ENCODE assay signal across 23 mouse cellular contexts in the genomic region with DNA sequence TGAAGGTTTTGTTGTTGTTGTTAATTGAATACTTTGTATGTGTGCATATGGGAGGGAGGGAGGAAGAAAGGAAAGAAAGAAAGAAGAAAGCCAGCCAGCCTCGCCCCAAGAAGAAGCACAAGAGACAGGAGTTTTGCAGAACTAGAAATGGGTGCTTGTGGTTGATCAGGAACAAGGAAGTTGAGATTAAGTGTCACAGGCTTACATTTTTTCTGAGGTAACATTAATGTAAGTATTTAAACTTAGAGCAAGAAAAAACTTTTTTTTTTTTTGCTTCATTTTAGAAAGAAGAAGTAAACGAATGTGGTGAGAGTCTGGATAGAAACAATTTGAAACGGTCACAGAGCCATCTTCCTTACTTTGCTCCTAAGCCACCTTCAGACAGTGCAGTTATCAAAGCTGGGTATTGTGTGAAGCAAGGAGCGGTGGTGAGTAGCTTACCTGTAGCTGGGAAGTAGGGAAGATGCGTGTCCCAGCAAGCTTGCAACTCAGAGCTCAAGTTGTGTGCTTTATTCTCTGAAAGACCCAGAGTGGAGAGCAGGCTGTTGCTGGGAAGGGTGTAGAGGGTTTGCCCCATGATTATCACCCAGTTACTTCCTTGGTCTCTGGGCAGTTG. TPM values are rescaled to one million over a fixed set of nuclear protein-coding genes. Genes with fewer than 3 reads are reported as not detected.
DNase-seq lines count a peak whose midpoint lies in the region; ATAC-seq and TF ChIP-seq lines count a peak whose summit lies in the region.
"Had no signal": no experiment of that assay in that cellular context is flagged by ENCODE, and none has a peak within 500 bp of the region (broad histone marks: within the 10 kb centered on the region; RNA-seq: fewer than 3 reads in every experiment).

No protein-coding gene starts in this region.

- ATAC-seq in liver, postnatal 0 days = no peak
- no peak for ATAC-seq in liver, embryonic 12.5 days
- no peak for ATAC-seq in stomach, embryonic 15.5 days (ENCODE audit: insufficient read depth, low FRiP score, low read depth)
- ATAC-seq: forebrain, embryonic 16.5 days had no signal

- 53% methylated on average over 5 of the region's 5 CpGs for WGBS in liver, postnatal 0 days (ENCODE audit: insufficient replicate concordance)
- WGBS in liver, embryonic 12.5 days (ENCODE audit: insufficient replicate concordance) = 62% methylated on average over 5 of the region's 5 CpGs
- 24% methylated on average over 5 of the region's 5 CpGs for WGBS in bone marrow, adult 2 months
- WGBS in macrophage (ENCODE audit: missing documents) = 25% methylated on average over 5 of the region's 5 CpGs
- WGBS in stomach, embryonic 15.5 days = 80% methylated on average over 5 of the region's 5 CpGs

- no peak overlapping the region for H3K9ac ChIP-seq in liver, postnatal 0 days (replicated peaks)
- H3K9ac ChIP-seq in liver, embryonic 12.5 days = no peak overlapping the region
- H3K9ac ChIP-seq in stomach, embryonic 15.5 days = no peak overlapping the region
- H3K9ac ChIP-seq: hindbrain, embryonic 13.5 days had no signal

- H3K9me3 ChIP-seq in liver, postnatal 0 days (ENCODE audit: low read length) = no peaks in the 10 kb centered on the region
- H3K9me3 ChIP-seq in liver, embryonic 12.5 days (replicated peaks) = no peaks in the 10 kb centered on the region
- no peaks in the 10 kb centered on the region for H3K9me3 ChIP-seq in stomach, embryonic 15.5 days
- H3K9me3 ChIP-seq: forebrain, embryonic 10.5 days; hindbrain, embryonic 13.5 days had no signal

- H3K4me1 ChIP-seq in liver, postnatal 0 days (ENCODE audit: insufficient read depth) = no peaks in the 10 kb centered on the region
- H3K4me1 ChIP-seq in liver, embryonic 12.5 days = no peaks in the 10 kb centered on the region
- peaks cover 2% of the 10 kb centered on the region; the same call in 1 of the 2 replicates for H3K4me1 ChIP-seq in bone marrow, adult 2 months (ENCODE audit: control insufficient read depth, insufficient read depth, low read length)
- no peaks in the 10 kb centered on the region for H3K4me1 ChIP-seq in stomach, embryonic 15.5 days
- H3K4me1 ChIP-seq: hindbrain, embryonic 13.5 days had no signal

- TF ChIP-seq POLR2A in bone marrow, adult 2 months (IDR thresholded peaks at IDR 0.05; ENCODE audit: borderline replicate concordance, control insufficient read depth, low read depth, low read length) = no peak

- no peak overlapping the region for H3K4me3 ChIP-seq in liver, postnatal 0 days (ENCODE audit: low read depth, low read length)
- H3K4me3 ChIP-seq in liver, embryonic 12.5 days = no peak overlapping the region
- no peak overlapping the region for H3K4me3 ChIP-seq in bone marrow, adult 2 months (replicated peaks; ENCODE audit: control insufficient read depth, low read depth, low read length)
- no peak overlapping the region; the same call in 1 of the 2 replicates for H3K4me3 ChIP-seq in macrophage (ENCODE audit: inconsistent target)
- no peak overlapping the region for H3K4me3 ChIP-seq in stomach, embryonic 15.5 days (replicated peaks)
- H3K4me3 ChIP-seq: forebrain, embryonic 10.5 days; heart, adult 2 months; hindbrain, embryonic 13.5 days had no signal

- H3K27me3 ChIP-seq in liver, postnatal 0 days (ENCODE audit: insufficient read depth, low read length) = no peaks in the 10 kb centered on the region
- no peaks in the 10 kb centered on the region for H3K27me3 ChIP-seq in liver, embryonic 12.5 days (replicated peaks)
- no peaks in the 10 kb centered on the region for H3K27me3 ChIP-seq in stomach, embryonic 15.5 days (replicated peaks)
- H3K27me3 ChIP-seq: hindbrain, embryonic 13.5 days had no signal

- DNase-seq in liver, postnatal 0 days = no peak
- no peak for DNase-seq in cerebellum, adult 9-10 months
- no peak for DNase-seq in adrenal gland, adult 18-20 months (ENCODE audit: low spot score in 2 of 2)
- DNase-seq in testis, postnatal 14 days (ENCODE audit: low spot score) = no peak
- DNase-seq: adrenal gland, adult 8-10 months; cerebellum, adult 9-11 months; gastrocnemius, postnatal 14 days; heart, adult 2 months; kidney, adult 11 months; lung, adult 18-20 months; lung, postnatal 14 days; right cerebral cortex, postnatal 14 days; spleen, adult 18-20 months; thymus, postnatal 14 days had no signal

- no peak for TF ChIP-seq CTCF in liver, postnatal 0 days (IDR thresholded peaks at IDR 0.05; ENCODE audit: low read depth)
- no peak for TF ChIP-seq CTCF in bone marrow, adult 2 months (IDR thresholded peaks at IDR 0.05; ENCODE audit: control insufficient read depth, insufficient read depth, low read length)

- peaks cover 11% of the 10 kb centered on the region; the same call in 1 of the 2 replicates for H3K79me2 ChIP-seq in macrophage (ENCODE audit: inconsistent target)

- H3K27ac ChIP-seq in liver, postnatal 0 days (ENCODE audit: low read depth) = peak overlapping the region; percentile 60; the same call in 1 of the 2 replicates
- no peak overlapping the region for H3K27ac ChIP-seq in liver, embryonic 12.5 days
- H3K27ac ChIP-seq in bone marrow, adult 2 months (ENCODE audit: control insufficient read depth, insufficient read depth, low read depth, low read length, poor library complexity) = peak overlapping the region; percentile 65
- H3K27ac ChIP-seq in macrophage = peak overlapping the region; percentile 85
- peak overlapping the region; percentile 16; the same call in 1 of the 2 replicates for H3K27ac ChIP-seq in stomach, embryonic 15.5 days
- H3K27ac ChIP-seq: forebrain, embryonic 10.5 days; heart, adult 2 months; hindbrain, embryonic 13.5 days; kidney, postnatal 0 days had no signal

- TF ChIP-seq EP300 in liver, postnatal 0 days (IDR thresholded peaks at IDR 0.05; ENCODE audit: low read depth) = no peak

- H3K36me3 ChIP-seq in liver, postnatal 0 days (replicated peaks; ENCODE audit: insufficient read depth, low read length) = peaks cover 23% of the 10 kb centered on the region
- H3K36me3 ChIP-seq in liver, embryonic 12.5 days = no peaks in the 10 kb centered on the region; the same call in 1 of the 2 replicates
- peaks cover 17% of the 10 kb centered on the region; the same call in 1 of the 2 replicates for H3K36me3 ChIP-seq in macrophage (ENCODE audit: inconsistent target)
- H3K36me3 ChIP-seq in stomach, embryonic 15.5 days = peaks cover 9% of the 10 kb centered on the region

- H3K4me2 ChIP-seq in liver, postnatal 0 days (ENCODE audit: low read depth, low read length) = no peak overlapping the region
- no peak overlapping the region for H3K4me2 ChIP-seq in liver, embryonic 12.5 days
- no peak overlapping the region for H3K4me2 ChIP-seq in stomach, embryonic 15.5 days
- H3K4me2 ChIP-seq: hindbrain, embryonic 13.5 days had no signal

RNA-seq across cellular contexts. Expression of gene Plekha1, which starts 34.8 kb away (rescaled TPM):
- polyA plus RNA-seq in liver, postnatal 0 days (2015; fragmentation: Nextera tagmentation; extraction: Ambion mirVana) = 12.8 and 15.8 TPM in 2 replicates
- polyA plus RNA-seq in liver, embryonic 12.5 days (2016; fragmentation: Nextera tagmentation; extraction: Ambion mirVana) = 10.3 and 11.0 TPM in 2 replicates
- 3.5 and 13.4 TPM in 2 replicates for polyA plus RNA-seq in bone marrow, adult 2 months (2011; ENCODE audit: insufficient read depth, insufficient read length, low replicate concordance, missing spikeins)
- 100 to 1,000 TPM; 109 to 365 (median 188) TPM for total RNA-seq in macrophage (2018; cell fraction: chromatin; rRNA removed)
- total RNA-seq in macrophage (2018; cell fraction: cytosol; rRNA removed) = 10 to 100 TPM; 24.2 to 55.3 (median 42.7) TPM
- total RNA-seq in macrophage (2018; cell fraction: nucleus; rRNA removed) = 100 to 1,000 TPM in 18 of 26 experiments, 10 to 100 TPM in 8; 73.7 to 209 (median 112) TPM
- polyA plus RNA-seq in macrophage (2018) = 25.9 to 52.3 TPM (median 40.6 TPM) in 3 replicates
- polyA plus RNA-seq in stomach, embryonic 15.5 days (2015; fragmentation: Nextera tagmentation; extraction: Ambion mirVana) = 51.1 and 52.6 TPM in 2 replicates
- total RNA-seq in adrenal gland, adult 18-20 months (2021) = 10 to 100 TPM; 24.8 to 28.9 TPM

RNA-seq across cellular contexts. Expression of gene Htra1, which starts 35.6 kb away (rescaled TPM):
- polyA plus RNA-seq in liver, postnatal 0 days (2015; fragmentation: Nextera tagmentation; extraction: Ambion mirVana) = 0.61 and 0.83 TPM in 2 replicates
- 0.75 and 2.1 TPM in 2 replicates for polyA plus RNA-seq in liver, embryonic 12.5 days (2016; fragmentation: Nextera tagmentation; extraction: Ambion mirVana)
- polyA plus RNA-seq in bone marrow, adult 2 months (2011; ENCODE audit: insufficient read depth, insufficient read length, low replicate concordance, missing spikeins) = 1.6 and 11.5 TPM in 2 replicates
- total RNA-seq in macrophage (2018; cell fraction: chromatin; rRNA removed) = 10 to 100 TPM in 9 of 26 experiments, 1 to 10 TPM in 13, under 1 TPM in 4; 0.45 to 41.4 (median 4.1) TPM
- total RNA-seq in macrophage (2018; cell fraction: cytosol; rRNA removed) = 10 to 100 TPM in 14 of 26 experiments, 1 to 10 TPM in 12; 2.6 to 28.6 (median 10.9) TPM
- 10 to 100 TPM in 15 of 26 experiments, 1 to 10 TPM in 10, under 1 TPM in 1; 0.49 to 23.2 (median 13.6) TPM for total RNA-seq in macrophage (2018; cell fraction: nucleus; rRNA removed)
- polyA plus RNA-seq in macrophage (2018) = 2.5 to 13.3 TPM (median 3.4 TPM) in 3 replicates
- polyA plus RNA-seq in stomach, embryonic 15.5 days (2015; fragmentation: Nextera tagmentation; extraction: Ambion mirVana) = 23.4 and 27.8 TPM in 2 replicates
- 10 to 100 TPM; 31.8 to 79.5 TPM for total RNA-seq in adrenal gland, adult 18-20 months (2021)
- total RNA-seq: neutrophil, adult 5-6 weeks had no signal
